Mouse (Mus musculus) spleen, adult 2 months (tissue): ENCODE measurements around the gene Irf2.

ENCODE experiments used
- CTCF ChIP-seq: fragments of 200-500 bp; IDR thresholded peaks from 2 replicates; pipeline ENCODE4 v1.5.1; 2011; ENCODE audit warnings: mild to moderate bottlenecking, inconsistent platforms; ENCODE audit not compliant: insufficient read depth, insufficient read length, insufficient replicate concordance; ENCODE audit errors: extremely low read depth
- POLR2A ChIP-seq: fragments of 200-500 bp; IDR thresholded peaks from 2 replicates; pipeline ENCODE4 v1.6.1; 2011; ENCODE audit warnings: low read depth, low read length, inconsistent platforms

GRCm38 (mm10) chr8:46867440-46867839 lies 127.9 kb downstream of the Irf2 start:
- no peak for TF ChIP-seq POLR2A
- TF ChIP-seq CTCF, result no peak
